Mouse (Mus musculus): ENCODE data around the gene B4galnt2.

DNA sequence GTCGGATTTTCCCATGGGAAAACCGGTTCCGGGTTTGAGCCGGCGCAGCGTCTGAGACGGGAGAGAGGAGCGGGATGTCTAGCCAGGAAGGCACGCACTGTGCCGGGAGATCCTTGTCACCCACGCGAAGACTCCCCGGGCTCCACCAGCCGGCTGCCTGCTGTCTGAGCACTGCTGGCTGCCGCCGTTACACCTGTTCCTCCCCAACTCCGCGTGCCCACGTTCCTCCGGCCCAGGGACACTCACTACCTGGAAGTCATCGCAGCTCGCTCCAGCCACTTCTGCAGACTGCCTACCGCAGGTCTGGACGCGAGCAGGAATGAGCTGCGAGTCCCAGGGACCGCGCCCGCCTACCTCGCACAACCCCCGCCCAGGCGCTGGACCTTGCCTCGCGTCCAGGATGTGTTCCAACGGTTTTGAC lies at the start of gene B4galnt2:
- TF ChIP-seq CTCF (IDR thresholded peaks at IDR 0.05; ENCODE audit: borderline replicate concordance, insufficient read depth, low read length) = no peak
- no peak for TF ChIP-seq POLR2A (IDR thresholded peaks at IDR 0.05; ENCODE audit: low read depth, low read length)

Measured in embryonic fibroblast, embryonic 13.5 days (primary cell).